Mouse (Mus musculus): ENCODE data around the gene 2810408A11Rik.
A peak's percentile ranks its signal among the peaks of the same experiment; 100 is the strongest.

GRCm38 (mm10) chr11:69876186-69876585 is 24.6 kb downstream of the 2810408A11Rik start:
- peak; percentile 44 for TF ChIP-seq CTCF (IDR thresholded peaks at IDR 0.05)
- TF ChIP-seq EP300 (IDR thresholded peaks at IDR 0.05): peak; percentile 58; the same call in 1 of the 2 replicates
